Mouse (Mus musculus): ENCODE data around the gene Rbm47. TPM values are rescaled to one million over a fixed set of nuclear protein-coding genes. Genes with fewer than 3 reads are reported as not detected.

The Rbm47 gene
- total RNA-seq (2023) = 71.7 and 99.1 TPM in 2 replicates

GRCm38 (mm10) chr5:66173018-66173417 lies at the start of gene Rbm47:
Rbm47 (minus strand) TSS chr5:66173118.

GRCm38 (mm10) chr5:66004134-66004925 lies 168.6 kb downstream of the Rbm47 start, which contains the start of gene 9130230L23Rik:
9130230L23Rik (minus strand) TSS chr5:66004285.

Other genes with a start within 250 kb of the Rbm47 start
- gene Chrna9, start 238.2 kb downstream of the Rbm47 start, total RNA-seq (2023) = not detected in 2 replicates
- gene 9130230L23Rik, start 168.8 kb downstream of the Rbm47 start, total RNA-seq (2023) = 5.1 and 7.2 TPM in 2 replicates
- not detected in 2 replicates for gene Nsun7, start 86.8 kb upstream of the Rbm47 start, total RNA-seq (2023)